Mouse (Mus musculus): ENCODE results near the gene Btnl4.

- TF ChIP-seq POLR2A (IDR thresholded peaks at IDR 0.05; ENCODE audit: extremely low read depth, insufficient read depth, low read length) (no peak), CTCF (IDR thresholded peaks at IDR 0.05; ENCODE audit: extremely low read depth, insufficient read depth, low read length) (no peak)
Measured at GRCm38 (mm10) chr17:34517795-34518194, 40.7 kb upstream of the Btnl4 start.
